Mouse (Mus musculus) liver, embryonic 11.5 days (tissue): ENCODE measurements around the gene Slc26a10. TPM values are rescaled to one million over a fixed set of nuclear protein-coding genes. Genes with fewer than 3 reads are reported as not detected.

Experiments
- ATAC-seq: fragments of 200-750 bp; cut with Nextera tagmentation; replicated peaks from 2 replicates; pipeline ENCODE4 v1.8.0; 2017; ENCODE audit warnings: moderate number of reproducible peaks, mild to moderate bottlenecking, moderate TSS enrichment, moderate library complexity; ENCODE audit not compliant: low FRiP score
- DNase-seq: peaks from one replicate; pipeline ENCODE4 v3.0.0-alpha.2; 2017; ENCODE audit warnings: low spot score
- H3K27ac ChIP-seq: fragments of 300-500 bp; sonication (generic); 2 replicates; pipeline ENCODE4 v1.5.1; 2014; ENCODE audit warnings: mild to moderate bottlenecking, low read depth, low read length, control low read depth
- H3K27me3 ChIP-seq: fragments of 300-500 bp; sonication (generic); replicated peaks from 2 replicates; pipeline ENCODE4 v1.6.1; 2014; ENCODE audit warnings: low read length, mixed read lengths; ENCODE audit not compliant: control insufficient read depth, insufficient read depth
- H3K36me3 ChIP-seq: fragments of 300-500 bp; sonication (generic); 2 replicates; pipeline ENCODE4 v1.6.1; 2014; ENCODE audit warnings: mild to moderate bottlenecking, low read length, moderate library complexity, mixed read lengths; ENCODE audit not compliant: control insufficient read depth, insufficient read depth
- H3K4me1 ChIP-seq: fragments of 300-500 bp; sonication (generic); replicated peaks from 2 replicates; pipeline ENCODE4 v1.6.1; 2014; ENCODE audit warnings: low read length, mixed read lengths; ENCODE audit not compliant: control insufficient read depth, insufficient read depth
- H3K4me2 ChIP-seq: fragments of 300-500 bp; sonication (generic); 2 replicates; pipeline ENCODE4 v1.6.1; 2014; ENCODE audit warnings: mild to moderate bottlenecking, control low read depth, moderate library complexity
- H3K4me3 ChIP-seq: fragments of 300-500 bp; sonication (generic); 2 replicates; pipeline ENCODE4 v1.5.1; 2014; ENCODE audit warnings: low read depth, low read length, control low read depth
- H3K9ac ChIP-seq: fragments of 300-500 bp; sonication (generic); 2 replicates; pipeline ENCODE4 v1.6.1; 2014; ENCODE audit warnings: low read depth, low read length, control low read depth
- H3K9me3 ChIP-seq: fragments of 300-500 bp; sonication (generic); 2 replicates; pipeline ENCODE4 v1.6.1; 2016; ENCODE audit warnings: low read length, inconsistent platforms, mixed read lengths; ENCODE audit not compliant: control insufficient read depth
- WGBS: fragments of 180-500 bp; shearing (Covaris S2); extraction: QIAGEN DNeasy Blood & Tissue Kit; methylation state at CpG from one replicate; pipeline ENCODE4 v1.1.7; 2014; 5-methylcytosine and 5-hydroxymethylcytosine counted together
- polyA plus RNA-seq: library from polyadenylated mRNA; unstranded; fragments of >200 nt; fragmentation: Nextera tagmentation; extraction: Ambion mirVana; gene quantifications from 2 replicates; pipeline ENCODE4 v1.2.1, GENCODE M21; 2014

Slc26a10 gene
- polyA plus RNA-seq, 1 experiment from 2014 or later, result 5.2 TPM

- Histone ChIP-seq H3K4me1 (peaks cover 7% of the 10 kb centered on the region), H3K9ac (no peak overlapping the region), H3K27me3 (no peaks in the 10 kb centered on the region), H3K9me3 (no peaks in the 10 kb centered on the region), H3K27ac (no peak overlapping the region), H3K4me2 (no peak overlapping the region), H3K36me3 (no peaks in the 10 kb centered on the region), H3K4me3 (no peak overlapping the region)
- ATAC-seq (no peak), DNase-seq (no peak)
- WGBS, result 90% methylated on average over 11 of the region's 11 CpGs
These were observed 36.0 kb upstream of the Slc26a10 start for GRCm38 (mm10) chr10:127216456-127216855.

GRCm38 (mm10) chr10:127214422-127214803 is 34.0 kb upstream of the Slc26a10 start:
- WGBS, result 56% methylated on average over 1 of the region's 1 CpGs
- H3K27me3 ChIP-seq, result no peaks in the 10 kb centered on the region
- no peaks in the 10 kb centered on the region for H3K9me3 ChIP-seq
- DNase-seq (no peak), ATAC-seq (no peak)
- H3K4me3 ChIP-seq, result no peak overlapping the region
- H3K4me1 ChIP-seq, result peaks cover 20% of the 10 kb centered on the region
- H3K27ac ChIP-seq, result peak overlapping the region; percentile 32; the same call in 1 of the 2 replicates
- H3K36me3 ChIP-seq, result 0 out of 2 replicates have a peak, but pooled peaks cover under 1% of the 10 kb centered on the region
- no peak overlapping the region for H3K4me2 ChIP-seq
- no peak overlapping the region; the same call in 1 of the 2 replicates for H3K9ac ChIP-seq

GRCm38 (mm10) chr10:127213704-127214421 is 33.4 kb upstream of the Slc26a10 start:
- no peak for ATAC-seq
- Histone ChIP-seq H3K9ac (no peak overlapping the region; the same call in 1 of the 2 replicates), H3K4me3 (no peak overlapping the region), H3K4me1 (peaks cover 22% of the 10 kb centered on the region), H3K27ac (no peak overlapping the region), H3K4me2 (no peak overlapping the region), H3K27me3 (no peaks in the 10 kb centered on the region), H3K36me3 (0 out of 2 replicates have a peak, but pooled peaks cover 2% of the 10 kb centered on the region), H3K9me3 (no peaks in the 10 kb centered on the region)
- no peak for DNase-seq
- WGBS, result 80% methylated on average over 13 of the region's 13 CpGs

- peaks cover 22% of the 10 kb centered on the region for H3K4me1 ChIP-seq
- 87% methylated on average over 8 of the region's 8 CpGs for WGBS
These were observed 32.8 kb upstream of the Slc26a10 start for GRCm38 (mm10) chr10:127213272-127213671.

GRCm38 (mm10) chr10:127211414-127211854 is 31.0 kb upstream of the Slc26a10 start, which contains the start of gene Pip4k2c:
Gene Pip4k2c, minus strand, starts transcription at chr10:127211585.
- Histone ChIP-seq H3K27me3 (no peaks in the 10 kb centered on the region), H3K9ac (peak within 1 kb of the TSS; percentile 92), H3K4me3 (peak within 1 kb of the TSS; percentile 95), H3K4me2 (peak within 1 kb of the TSS; percentile 94), H3K4me1 (peaks cover 25% of the 10 kb centered on the region), H3K27ac (peak within 1 kb of the TSS; percentile 84), H3K9me3 (no peaks in the 10 kb centered on the region), H3K36me3 (peaks cover 8% of the 10 kb centered on the region; the same call in 1 of the 2 replicates)
- ATAC-seq, result peak; percentile 93
- WGBS, result under 1% methylated on average over 47 of the region's 47 CpGs
- DNase-seq, result peak; percentile 94

More at GRCm38 (mm10) chr10:127213272-127213671, 32.8 kb upstream of the Slc26a10 start:
- ATAC-seq (no peak), DNase-seq (no peak)
- Histone ChIP-seq H3K9ac (no peak overlapping the region), H3K9me3 (no peaks in the 10 kb centered on the region), H3K4me2 (no peak overlapping the region), H3K27me3 (no peaks in the 10 kb centered on the region), H3K27ac (no peak overlapping the region), H3K36me3 (0 out of 2 replicates have a peak, but pooled peaks cover 2% of the 10 kb centered on the region), H3K4me3 (no peak overlapping the region)

- Histone ChIP-seq H3K27ac (peak overlapping the region; percentile 84), H3K4me2 (peak overlapping the region; percentile 94), H3K4me1 (peaks cover 30% of the 10 kb centered on the region), H3K4me3 (peak overlapping the region; percentile 95), H3K36me3 (peaks cover 8% of the 10 kb centered on the region; the same call in 1 of the 2 replicates), H3K9ac (peak overlapping the region; percentile 92), H3K27me3 (no peaks in the 10 kb centered on the region), H3K9me3 (no peaks in the 10 kb centered on the region)
- ATAC-seq (peak; percentile 62), DNase-seq (peak; percentile 60)
- WGBS, result under 1% methylated on average over 25 of the region's 25 CpGs
These were observed 30.5 kb upstream of the Slc26a10 start for GRCm38 (mm10) chr10:127210961-127211405.

GRCm38 (mm10) chr10:127209928-127210570 is 29.6 kb upstream of the Slc26a10 start:
- Histone ChIP-seq H3K4me3 (peak overlapping the region; percentile 95), H3K9ac (peak overlapping the region; percentile 92), H3K27me3 (no peaks in the 10 kb centered on the region), H3K27ac (peak overlapping the region; percentile 84), H3K4me1 (peaks cover 35% of the 10 kb centered on the region), H3K36me3 (peaks cover 11% of the 10 kb centered on the region), H3K9me3 (no peaks in the 10 kb centered on the region), H3K4me2 (peak overlapping the region; percentile 94)
- no peak for ATAC-seq
- no peak for DNase-seq
- 66% methylated on average over 13 of the region's 13 CpGs for WGBS

GRCm38 (mm10) chr10:127208921-127209320 is 28.5 kb upstream of the Slc26a10 start:
- no peaks in the 10 kb centered on the region for H3K27me3 ChIP-seq
- no peaks in the 10 kb centered on the region for H3K9me3 ChIP-seq
- H3K27ac ChIP-seq, result peak overlapping the region; percentile 13; the same call in 1 of the 2 replicates
- peaks cover 38% of the 10 kb centered on the region for H3K4me1 ChIP-seq
- WGBS, result 81% methylated on average over 4 of the region's 4 CpGs
- H3K36me3 ChIP-seq, result peaks cover 20% of the 10 kb centered on the region
- peak overlapping the region; percentile 94; the same call in 1 of the 2 replicates for H3K4me2 ChIP-seq
- no peak for DNase-seq
- peak overlapping the region; percentile 95; the same call in 1 of the 2 replicates for H3K4me3 ChIP-seq
- H3K9ac ChIP-seq, result no peak overlapping the region
- no peak for ATAC-seq
